Mouse (Mus musculus) embryonic fibroblast, embryonic 13.5 days (primary cell): ENCODE data around the gene Olfr995.

ENCODE experiments used
- CTCF ChIP-seq: IDR thresholded peaks from 2 replicates; pipeline ENCODE4 v1.5.1; 2011; ENCODE audit warnings: mild to moderate bottlenecking, control low read depth, low read length, moderate library complexity, borderline replicate concordance; ENCODE audit not compliant: insufficient read depth
- POLR2A ChIP-seq: IDR thresholded peaks from 2 replicates; pipeline ENCODE4 v1.6.1; 2011; ENCODE audit warnings: low read depth, mild to moderate bottlenecking, control low read depth, low read length, moderate library complexity

DNA sequence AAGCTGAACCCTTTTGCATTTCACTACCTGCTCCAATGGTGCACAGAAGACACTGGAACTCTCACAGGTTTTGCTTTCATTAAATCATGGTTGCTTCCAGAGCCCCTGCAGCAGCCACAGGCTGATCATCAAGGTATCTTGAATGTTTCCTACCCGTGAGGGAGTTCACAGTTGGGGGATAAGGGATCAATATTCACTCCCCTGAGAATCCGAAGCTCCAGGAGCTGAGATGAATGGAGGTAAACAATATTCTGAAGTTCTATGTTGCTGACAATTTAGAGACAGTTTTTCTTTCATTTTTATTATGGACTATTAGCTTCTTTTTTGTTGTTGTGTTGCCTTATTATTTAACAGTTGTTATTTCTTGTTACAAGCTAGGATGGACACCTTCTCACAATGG is 34.1 kb downstream of the Olfr995 start, which contains the start of gene Olfr992:
- no peak for TF ChIP-seq CTCF
- TF ChIP-seq POLR2A, result no peak
